Comparison of ENCODE assay signal across 8 mouse cellular contexts in the genomic region with DNA sequence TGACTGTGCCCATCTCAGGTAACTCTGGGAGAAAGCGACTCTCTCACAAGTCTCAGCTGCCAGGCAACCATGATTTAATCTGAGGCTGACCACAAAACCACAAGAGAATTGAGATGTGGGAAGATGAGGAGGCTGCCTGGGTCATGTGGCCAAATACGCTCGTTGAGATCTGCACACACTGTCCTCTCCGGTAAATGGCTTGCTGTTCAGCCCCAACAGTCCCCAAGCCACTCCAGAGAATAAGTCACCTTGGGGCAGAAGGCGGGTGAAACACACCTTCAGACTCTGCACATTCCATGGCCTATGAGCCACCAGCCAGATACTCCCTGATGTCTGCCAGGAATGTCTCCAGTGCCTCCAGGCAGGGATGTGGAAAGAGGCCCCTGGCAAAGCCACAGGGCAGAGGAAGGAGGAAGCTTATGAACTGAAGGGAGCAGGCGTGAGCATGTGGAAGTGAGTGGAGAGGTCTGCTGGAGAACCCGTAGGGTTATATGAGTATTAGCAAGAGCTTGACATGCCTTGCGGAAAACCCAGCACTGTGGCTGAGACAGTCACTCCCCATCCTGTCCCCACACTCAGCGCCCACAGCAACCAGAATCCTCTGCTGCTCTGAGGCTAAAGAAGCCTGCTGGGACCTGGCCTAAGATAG.
DNase-seq lines count a peak whose midpoint lies in the region; ATAC-seq and TF ChIP-seq lines count a peak whose summit lies in the region.

No protein-coding gene starts in this region.

- no peak overlapping the region for H3K4me3 ChIP-seq in bone marrow, adult 2 months (replicated peaks; ENCODE audit: control insufficient read depth, low read depth, low read length)
- peak overlapping the region; percentile 15 for H3K4me3 ChIP-seq in hindbrain, embryonic 12.5 days
- H3K4me3 ChIP-seq in limb, embryonic 15.5 days: peak overlapping the region; percentile 13
- H3K4me3 ChIP-seq in myocyte: peak overlapping the region; percentile 43

- no peaks in the 10 kb centered on the region for H3K79me2 ChIP-seq in myocyte (ENCODE audit: control insufficient read depth, insufficient read depth)

- peak overlapping the region; percentile 31 for H3K4me2 ChIP-seq in hindbrain, embryonic 12.5 days (replicated peaks)
- peak overlapping the region; percentile 15; the same call in 1 of the 2 replicates for H3K4me2 ChIP-seq in limb, embryonic 15.5 days
- H3K4me2 ChIP-seq in myocyte (ENCODE audit: low read depth): peak overlapping the region; percentile 69

- peak overlapping the region; percentile 38; the same call in 1 of the 2 replicates for H3K9ac ChIP-seq in hindbrain, embryonic 12.5 days
- no peak overlapping the region for H3K9ac ChIP-seq in limb, embryonic 15.5 days

- intact Hi-C loops in left cerebral cortex, postnatal 14 days (cut with DNase I): loop anchor here (5.0 kb wide), 1 partner anchor 75 kb away; no protein-coding TSS in a partner anchor

- no peak for TF ChIP-seq CTCF in bone marrow, adult 2 months (IDR thresholded peaks at IDR 0.05; ENCODE audit: control insufficient read depth, insufficient read depth, low read length)

- no peaks in the 10 kb centered on the region for H3K27me3 ChIP-seq in hindbrain, embryonic 12.5 days
- H3K27me3 ChIP-seq in limb, embryonic 15.5 days: no peaks in the 10 kb centered on the region
- no peaks in the 10 kb centered on the region for H3K27me3 ChIP-seq in myocyte (ENCODE audit: control insufficient read depth, insufficient read depth, insufficient read length)

- DNase-seq in cerebellum, postnatal 36 days: no peak
- DNase-seq in left cerebral cortex, postnatal 14 days (ENCODE audit: low spot score in 2 of 2): no peak
- no peak for DNase-seq in left cerebral cortex, adult 8-10 months (ENCODE audit: low spot score in 2 of 2)

- peak overlapping the region; percentile 21; the same call in 1 of the 2 replicates for H3K27ac ChIP-seq in bone marrow, adult 2 months (ENCODE audit: control insufficient read depth, insufficient read depth, low read depth, low read length, poor library complexity)
- peak overlapping the region; percentile 77 for H3K27ac ChIP-seq in hindbrain, embryonic 12.5 days
- peak overlapping the region; percentile 81 for H3K27ac ChIP-seq in limb, embryonic 15.5 days

- peak; percentile 32; the same call in 1 of the 2 replicates for ATAC-seq in cerebellum, adult (ENCODE audit: insufficient number of reproducible peaks, low FRiP score, low TSS enrichment)
- no peak for ATAC-seq in hindbrain, embryonic 12.5 days (ENCODE audit: low FRiP score)
- ATAC-seq in limb, embryonic 15.5 days (ENCODE audit: insufficient number of reproducible peaks, low FRiP score, low TSS enrichment, low read depth): 0 out of 2 replicates have a peak, but pooled peaks have one; percentile 12

- no peaks in the 10 kb centered on the region for H3K36me3 ChIP-seq in hindbrain, embryonic 12.5 days
- H3K36me3 ChIP-seq in limb, embryonic 15.5 days: no peaks in the 10 kb centered on the region
- no peaks in the 10 kb centered on the region for H3K36me3 ChIP-seq in myocyte (ENCODE audit: control insufficient read depth, insufficient read depth)

- peaks cover 13% of the 10 kb centered on the region for H3K4me1 ChIP-seq in bone marrow, adult 2 months (ENCODE audit: control insufficient read depth, insufficient read depth, low read length)
- peaks cover 43% of the 10 kb centered on the region for H3K4me1 ChIP-seq in hindbrain, embryonic 12.5 days
- peaks cover 18% of the 10 kb centered on the region for H3K4me1 ChIP-seq in limb, embryonic 15.5 days

- no peak for TF ChIP-seq POLR2A in bone marrow, adult 2 months (IDR thresholded peaks at IDR 0.05; ENCODE audit: borderline replicate concordance, control insufficient read depth, low read depth, low read length)
- peak; percentile 50 for TF ChIP-seq POLR2A in myocyte (IDR thresholded peaks at IDR 0.05; ENCODE audit: insufficient read length, low read depth)

- peak overlapping the region; percentile 16 for H3ac ChIP-seq in myocyte (ENCODE audit: control insufficient read depth, insufficient read length)

- no peaks in the 10 kb centered on the region for H3K9me3 ChIP-seq in hindbrain, embryonic 12.5 days (replicated peaks)
- no peaks in the 10 kb centered on the region for H3K9me3 ChIP-seq in limb, embryonic 15.5 days

- 4% methylated on average over 9 of the region's 9 CpGs for WGBS in bone marrow, adult 2 months
- WGBS in hindbrain, embryonic 12.5 days: 59% methylated on average over 9 of the region's 9 CpGs
- 59% methylated on average over 9 of the region's 9 CpGs for WGBS in limb, embryonic 15.5 days

TF ChIP-seq in myocyte, 11 proteins besides CTCF, POLR2A, EP300 and RAD21:
- TF ChIP-seq MYOD1 (IDR thresholded peaks at IDR 0.05; ENCODE audit: control insufficient read depth in 1 of 3, insufficient read length in 2 of 3, low read depth in 2 of 3) (peak in 1 of 3 experiments; percentile 10), CEBPB (IDR thresholded peaks at IDR 0.05; ENCODE audit: insufficient read depth, poor library complexity, severe bottlenecking) (no peak), USF1 (IDR thresholded peaks at IDR 0.05; ENCODE audit: low read depth) (peak; percentile 89), TCF3 (IDR thresholded peaks at IDR 0.05; ENCODE audit: insufficient read length, low read depth) (no peak), MYOG (IDR thresholded peaks at IDR 0.05; ENCODE audit: control insufficient read depth in 1 of 3, insufficient read depth in 1 of 3, insufficient read length in 2 of 3, low read depth in 2 of 3) (peak in 1 of 3 experiments; percentile 53)
TF ChIP-seq in myocyte: peak in this region for 3.

Comparison
In these comparisons a context has a peak if more than half of its experiments do, and no peak if none do; other contexts are left out.
1. H3K27ac ChIP-seq: peak in every context shown above with its lines; median percentile 81 in limb, embryonic 15.5 days; 77 in hindbrain, embryonic 12.5 days; 21 in bone marrow, adult 2 months.
2. H3K4me2 ChIP-seq: peak in every context shown above with its lines; median percentile 69 in myocyte; 31 in hindbrain, embryonic 12.5 days; 15 in limb, embryonic 15.5 days.